Mouse (Mus musculus) urinary bladder, postnatal 4 days (tissue): ENCODE measurements around the gene Lingo3.

ENCODE experiments used
- DNase-seq, 2 experiments: peaks; one replicate each; pipeline ENCODE4 v3.0.0; 2021 to 2022; ENCODE audit warnings: low spot score in 2 of 2

Lingo3 gene

GRCm38 (mm10) chr10:80843931-80844547 lies at the start of gene Lingo3:
TSS of gene Lingo3 (minus strand) at chr10:80844039.
- DNase-seq: no peak

GRCm38 (mm10) chr10:80887181-80887580 lies 43.3 kb upstream of the Lingo3 start:
- DNase-seq: peak in 1 of 2 experiments; percentile 58

- DNase-seq: peak; percentile 51 to 81
Measured at GRCm38 (mm10) chr10:80881301-80881700, 37.5 kb upstream of the Lingo3 start.

- DNase-seq: no peak
Measured at GRCm38 (mm10) chr10:80880901-80881300, 37.1 kb upstream of the Lingo3 start.

GRCm38 (mm10) chr10:80880131-80880641 lies 36.3 kb upstream of the Lingo3 start:
- no peak for DNase-seq

GRCm38 (mm10) chr10:80876594-80876993 lies 32.8 kb upstream of the Lingo3 start:
- no peak for DNase-seq

- DNase-seq: no peak
Measured at GRCm38 (mm10) chr10:80876028-80876427, 32.2 kb upstream of the Lingo3 start.

GRCm38 (mm10) chr10:80874035-80874434 lies 30.2 kb upstream of the Lingo3 start:
- no peak for DNase-seq

- DNase-seq: no peak
Measured at GRCm38 (mm10) chr10:80871581-80871980, 27.7 kb upstream of the Lingo3 start, which contains the start of gene Tmprss9. TSS of gene Tmprss9 (plus strand) at chr10:80871848.

GRCm38 (mm10) chr10:80870993-80871392 lies 27.2 kb upstream of the Lingo3 start:
- DNase-seq: no peak

- DNase-seq: no peak
Measured at GRCm38 (mm10) chr10:80864446-80864845, 20.6 kb upstream of the Lingo3 start.

- no peak for DNase-seq
Measured at GRCm38 (mm10) chr10:80862305-80862704, 18.5 kb upstream of the Lingo3 start.

GRCm38 (mm10) chr10:80858350-80858935 lies 14.6 kb upstream of the Lingo3 start:
- no peak for DNase-seq

- DNase-seq: no peak
Measured at GRCm38 (mm10) chr10:80857848-80858247, 14.0 kb upstream of the Lingo3 start.

GRCm38 (mm10) chr10:80857386-80857785 lies 13.5 kb upstream of the Lingo3 start:
- DNase-seq: no peak

GRCm38 (mm10) chr10:80856908-80857307 lies 13.1 kb upstream of the Lingo3 start:
- DNase-seq: no peak

GRCm38 (mm10) chr10:80856267-80856666 lies 12.4 kb upstream of the Lingo3 start:
- DNase-seq: no peak

GRCm38 (mm10) chr10:80855749-80856073 lies 11.9 kb upstream of the Lingo3 start:
- DNase-seq: no peak

GRCm38 (mm10) chr10:80854913-80855748 lies 11.3 kb upstream of the Lingo3 start, which contains the start of the genes Lsm7 and Sppl2b:
TSS of gene Lsm7 (minus strand) at chr10:80855209.
TSS of gene Sppl2b (plus strand) at chr10:80855275.
- peak; percentile 97 for DNase-seq

- no peak for DNase-seq
Measured at GRCm38 (mm10) chr10:80848571-80848970, 4.7 kb upstream of the Lingo3 start.

- DNase-seq: no peak
Measured at GRCm38 (mm10) chr10:80845732-80846131, 1.9 kb upstream of the Lingo3 start.

- DNase-seq: no peak
Measured at GRCm38 (mm10) chr10:80845055-80845693, 1.3 kb upstream of the Lingo3 start.
